Mouse (Mus musculus): ENCODE results near the gene Mgmt. TPM values are rescaled to one million over a fixed set of nuclear protein-coding genes. Genes with fewer than 3 reads are reported as not detected.

The Mgmt gene
- polyA plus RNA-seq, 2 experiments: 3.3 to 6.6 TPM

- no peak overlapping the region for H3K27ac ChIP-seq (replicated peaks; ENCODE audit: low read depth, low read length)
- 73% methylated on average over 15 of the region's 15 CpGs for WGBS
- no peaks in the 10 kb centered on the region for H3K9me3 ChIP-seq (ENCODE audit: control insufficient read depth, low read length)
- peaks cover 9% of the 10 kb centered on the region for H3K4me1 ChIP-seq (ENCODE audit: control insufficient read depth, insufficient read depth, low read length)
- no peaks in the 10 kb centered on the region for H3K36me3 ChIP-seq (ENCODE audit: control insufficient read depth, insufficient read depth, low read length)
- DNase-seq (ENCODE audit: low spot score) (no peak), ATAC-seq (ENCODE audit: low FRiP score, low read depth) (no peak)
- H3K4me2 ChIP-seq (replicated peaks; ENCODE audit: low read depth, low read length, severe bottlenecking): no peak overlapping the region
- H3K9ac ChIP-seq (ENCODE audit: low read depth, low read length, severe bottlenecking): no peak overlapping the region
- H3K4me3 ChIP-seq (replicated peaks; ENCODE audit: low read length): no peak overlapping the region
- no peaks in the 10 kb centered on the region; the same call in 1 of the 2 replicates for H3K27me3 ChIP-seq (ENCODE audit: control insufficient read depth, insufficient read depth, low read length)
- no peak for TF ChIP-seq POLR2A (IDR thresholded peaks at IDR 0.05; ENCODE audit: borderline replicate concordance, extremely low read depth, insufficient read depth, insufficient read length)
These were observed 103.0 kb downstream of the Mgmt start for GRCm38 (mm10) chr7:136997456-136997855.

GRCm38 (mm10) chr7:137000703-137001102, 106.3 kb downstream of the Mgmt start:
- TF ChIP-seq POLR2A (IDR thresholded peaks at IDR 0.05; ENCODE audit: borderline replicate concordance, extremely low read depth, insufficient read depth, insufficient read length): no peak
- Histone ChIP-seq H3K4me2 (replicated peaks; ENCODE audit: low read depth, low read length, severe bottlenecking) (no peak overlapping the region), H3K36me3 (ENCODE audit: control insufficient read depth, insufficient read depth, low read length) (no peaks in the 10 kb centered on the region), H3K4me3 (replicated peaks; ENCODE audit: low read length) (no peak overlapping the region), H3K27ac (replicated peaks; ENCODE audit: low read depth, low read length) (no peak overlapping the region), H3K4me1 (ENCODE audit: control insufficient read depth, insufficient read depth, low read length) (peaks cover 18% of the 10 kb centered on the region), H3K9ac (ENCODE audit: low read depth, low read length, severe bottlenecking) (no peak overlapping the region), H3K27me3 (ENCODE audit: control insufficient read depth, insufficient read depth, low read length) (no peaks in the 10 kb centered on the region; the same call in 1 of the 2 replicates), H3K9me3 (ENCODE audit: control insufficient read depth, low read length) (no peaks in the 10 kb centered on the region)
- DNase-seq (ENCODE audit: low spot score): no peak
- peak; percentile 53; the same call in 1 of the 2 replicates for ATAC-seq (ENCODE audit: low FRiP score, low read depth)
- 57% methylated on average over 11 of the region's 11 CpGs for WGBS

- Histone ChIP-seq H3K36me3 (ENCODE audit: control insufficient read depth, insufficient read depth, low read length) (no peaks in the 10 kb centered on the region), H3K4me1 (ENCODE audit: control insufficient read depth, insufficient read depth, low read length) (peaks cover 18% of the 10 kb centered on the region), H3K9me3 (ENCODE audit: control insufficient read depth, low read length) (no peaks in the 10 kb centered on the region), H3K27me3 (ENCODE audit: control insufficient read depth, insufficient read depth, low read length) (no peaks in the 10 kb centered on the region; the same call in 1 of the 2 replicates), H3K9ac (ENCODE audit: low read depth, low read length, severe bottlenecking) (no peak overlapping the region), H3K27ac (replicated peaks; ENCODE audit: low read depth, low read length) (no peak overlapping the region), H3K4me2 (replicated peaks; ENCODE audit: low read depth, low read length, severe bottlenecking) (no peak overlapping the region), H3K4me3 (replicated peaks; ENCODE audit: low read length) (no peak overlapping the region)
- ATAC-seq (ENCODE audit: low FRiP score, low read depth) (no peak), DNase-seq (ENCODE audit: low spot score) (no peak)
- 80% methylated on average over 15 of the region's 15 CpGs for WGBS
- TF ChIP-seq POLR2A (IDR thresholded peaks at IDR 0.05; ENCODE audit: borderline replicate concordance, extremely low read depth, insufficient read depth, insufficient read length): no peak
These were observed 106.8 kb downstream of the Mgmt start for GRCm38 (mm10) chr7:137001215-137001614.

- TF ChIP-seq POLR2A (IDR thresholded peaks at IDR 0.05; ENCODE audit: borderline replicate concordance, extremely low read depth, insufficient read depth, insufficient read length): no peak
- 52% methylated on average over 5 of the region's 5 CpGs for WGBS
- Histone ChIP-seq H3K4me1 (ENCODE audit: control insufficient read depth, insufficient read depth, low read length) (peaks cover 18% of the 10 kb centered on the region), H3K27ac (replicated peaks; ENCODE audit: low read depth, low read length) (no peak overlapping the region), H3K9ac (ENCODE audit: low read depth, low read length, severe bottlenecking) (no peak overlapping the region), H3K27me3 (ENCODE audit: control insufficient read depth, insufficient read depth, low read length) (no peaks in the 10 kb centered on the region; the same call in 1 of the 2 replicates), H3K4me3 (replicated peaks; ENCODE audit: low read length) (no peak overlapping the region), H3K9me3 (ENCODE audit: control insufficient read depth, low read length) (no peaks in the 10 kb centered on the region), H3K36me3 (ENCODE audit: control insufficient read depth, insufficient read depth, low read length) (no peaks in the 10 kb centered on the region), H3K4me2 (replicated peaks; ENCODE audit: low read depth, low read length, severe bottlenecking) (no peak overlapping the region)
- DNase-seq (ENCODE audit: low spot score) (peak; percentile 44), ATAC-seq (ENCODE audit: low FRiP score, low read depth) (no peak)
These were observed 107.4 kb downstream of the Mgmt start for GRCm38 (mm10) chr7:137001783-137002182.

- Histone ChIP-seq H3K4me2 (replicated peaks; ENCODE audit: low read depth, low read length, severe bottlenecking) (no peak overlapping the region), H3K9ac (ENCODE audit: low read depth, low read length, severe bottlenecking) (no peak overlapping the region), H3K27me3 (ENCODE audit: control insufficient read depth, insufficient read depth, low read length) (no peaks in the 10 kb centered on the region; the same call in 1 of the 2 replicates), H3K9me3 (ENCODE audit: control insufficient read depth, low read length) (no peaks in the 10 kb centered on the region), H3K4me3 (replicated peaks; ENCODE audit: low read length) (no peak overlapping the region), H3K4me1 (ENCODE audit: control insufficient read depth, insufficient read depth, low read length) (peaks cover 18% of the 10 kb centered on the region), H3K27ac (replicated peaks; ENCODE audit: low read depth, low read length) (no peak overlapping the region), H3K36me3 (ENCODE audit: control insufficient read depth, insufficient read depth, low read length) (no peaks in the 10 kb centered on the region)
- WGBS: 62% methylated on average over 3 of the region's 3 CpGs
- ATAC-seq (ENCODE audit: low FRiP score, low read depth) (no peak), DNase-seq (ENCODE audit: low spot score) (no peak)
- TF ChIP-seq POLR2A (IDR thresholded peaks at IDR 0.05; ENCODE audit: borderline replicate concordance, extremely low read depth, insufficient read depth, insufficient read length): no peak
These were observed 108.0 kb downstream of the Mgmt start for GRCm38 (mm10) chr7:137002431-137002830.

- ATAC-seq (ENCODE audit: low FRiP score, low read depth) (no peak), DNase-seq (ENCODE audit: low spot score) (no peak)
- TF ChIP-seq POLR2A (IDR thresholded peaks at IDR 0.05; ENCODE audit: borderline replicate concordance, extremely low read depth, insufficient read depth, insufficient read length): no peak
- Histone ChIP-seq H3K27me3 (ENCODE audit: control insufficient read depth, insufficient read depth, low read length) (no peaks in the 10 kb centered on the region; the same call in 1 of the 2 replicates), H3K4me1 (ENCODE audit: control insufficient read depth, insufficient read depth, low read length) (peaks cover 26% of the 10 kb centered on the region), H3K9ac (ENCODE audit: low read depth, low read length, severe bottlenecking) (no peak overlapping the region), H3K4me3 (replicated peaks; ENCODE audit: low read length) (no peak overlapping the region), H3K36me3 (ENCODE audit: control insufficient read depth, insufficient read depth, low read length) (no peaks in the 10 kb centered on the region), H3K27ac (replicated peaks; ENCODE audit: low read depth, low read length) (no peak overlapping the region), H3K4me2 (replicated peaks; ENCODE audit: low read depth, low read length, severe bottlenecking) (peak overlapping the region; percentile 23; the same call in 1 of the 2 replicates), H3K9me3 (ENCODE audit: control insufficient read depth, low read length) (no peaks in the 10 kb centered on the region)
- WGBS: 21% methylated on average over 11 of the region's 11 CpGs
These were observed 110.9 kb downstream of the Mgmt start for GRCm38 (mm10) chr7:137005293-137005692.

Data from limb, embryonic 14.5 days (tissue).